Comparison of ENCODE assay signal across 7 mouse cellular contexts in genomic region chr9:108949231-108949966, GRCm38 (mm10). TPM values are rescaled to one million over a fixed set of nuclear protein-coding genes. Genes with fewer than 3 reads are reported as not detected.
DNase-seq lines count a peak whose midpoint lies in the region; TF ChIP-seq lines count a peak whose summit lies in the region.

No protein-coding gene starts in this region.

- no peaks in the 10 kb centered on the region for H3K9me3 ChIP-seq in ES-Bruce4 (replicated peaks; ENCODE audit: control insufficient read depth, insufficient read depth, low read length, poor library complexity, severe bottlenecking)

- H3K9ac ChIP-seq in ES-Bruce4 (ENCODE audit: low read depth, poor library complexity, severe bottlenecking): no peak overlapping the region

- H3K4me1 ChIP-seq in ES-Bruce4 (ENCODE audit: control insufficient read depth, insufficient read depth, low read length): no peaks in the 10 kb centered on the region

- no peaks in the 10 kb centered on the region for H3K27me3 ChIP-seq in ES-Bruce4 (ENCODE audit: control insufficient read depth, insufficient read depth, low read length, poor library complexity, severe bottlenecking)

- no peak for TF ChIP-seq EP300 in ES-Bruce4 (IDR thresholded peaks at IDR 0.05; ENCODE audit: insufficient read depth, low read depth, low read length)

- no peak overlapping the region for H3K4me3 ChIP-seq in ES-Bruce4 (ENCODE audit: low read depth, low read length)

- no peak for TF ChIP-seq POLR2A in ES-Bruce4 (IDR thresholded peaks at IDR 0.05; ENCODE audit: insufficient read depth, low read length)

- no peak for TF ChIP-seq CTCF in ES-Bruce4 (IDR thresholded peaks at IDR 0.05; ENCODE audit: low read depth, low read length)

- H3K27ac ChIP-seq in ES-Bruce4 (ENCODE audit: insufficient read depth, low read length): 0 out of 2 replicates have a peak overlapping the region, but pooled peaks have one; percentile 31

- peaks cover 48% of the 10 kb centered on the region for H3K36me3 ChIP-seq in ES-Bruce4 (ENCODE audit: control insufficient read depth, insufficient read depth, low read length, poor library complexity, severe bottlenecking)

- DNase-seq in cerebellum, adult 8-10 months: peak; percentile 47
- peak; percentile 46 to 56 for DNase-seq in heart, adult 18-20 months
- DNase-seq in kidney, postnatal 10 days: peak; percentile 74
- peak; percentile 42 for DNase-seq in urinary bladder, postnatal 25 days (ENCODE audit: low spot score)
- DNase-seq in spleen, adult 12 weeks (ENCODE audit: low spot score): no peak
- DNase-seq in frontal cortex, postnatal 36 days (ENCODE audit: low spot score in 2 of 2): no peak

RNA-seq across cellular contexts. Expression of gene Col7a1, which starts 4.0 kb away (rescaled TPM):
- polyA plus RNA-seq in ES-Bruce4 (2011; ENCODE audit: insufficient read depth, insufficient read length, low read depth, missing spikeins): 4.8 and 6.5 TPM in 2 replicates
- total RNA-seq in heart, adult 18-20 months (2021): under 1 TPM; 0.31 to 0.60 TPM

RNA-seq across cellular contexts. Expression of gene Uqcrc1, which starts 13.0 kb away (rescaled TPM):
- 183 and 193 TPM in 2 replicates for polyA plus RNA-seq in ES-Bruce4 (2011; ENCODE audit: insufficient read depth, insufficient read length, low read depth, missing spikeins)
- 1,000 to 10,000 TPM; 2,230 to 2,333 TPM for total RNA-seq in heart, adult 18-20 months (2021)

RNA-seq across cellular contexts. Expression of gene Tmem89, which starts 35.0 kb away (rescaled TPM):
- not detected in 2 replicates for polyA plus RNA-seq in ES-Bruce4 (2011; ENCODE audit: insufficient read depth, insufficient read length, low read depth, missing spikeins)
- not detected for total RNA-seq in heart, adult 18-20 months (2021)

RNA-seq across cellular contexts. Expression of gene Ucn2, which starts 36.4 kb away (rescaled TPM):
- polyA plus RNA-seq in ES-Bruce4 (2011; ENCODE audit: insufficient read depth, insufficient read length, low read depth, missing spikeins): not detected in 2 replicates
- total RNA-seq in heart, adult 18-20 months (2021): not detected

RNA-seq across cellular contexts. Expression of gene Pfkfb4, which starts 42.2 kb away (rescaled TPM):
- polyA plus RNA-seq in ES-Bruce4 (2011; ENCODE audit: insufficient read depth, insufficient read length, low read depth, missing spikeins): 3.9 and 4.4 TPM in 2 replicates
- total RNA-seq in heart, adult 18-20 months (2021): 1 to 10 TPM; 1.3 to 1.6 TPM

Comparison
In these comparisons a context has a peak if more than half of its experiments do, and no peak if none do; other contexts are left out.
1. DNase-seq: peak in cerebellum, adult 8-10 months (single experiment), heart, adult 18-20 months (2 of 2), kidney, postnatal 10 days (single experiment) and urinary bladder, postnatal 25 days (single experiment); none in spleen, adult 12 weeks (single experiment) and frontal cortex, postnatal 36 days (0 of 2).